ENCODE assay signal across 8 mouse cellular contexts in genomic region chr2:15055741-15056151, GRCm38 (mm10). TPM values are rescaled to one million over a fixed set of nuclear protein-coding genes. Genes with fewer than 3 reads are reported as not detected.
DNase-seq lines count a peak whose midpoint lies in the region; ATAC-seq lines count a peak whose summit lies in the region.

No protein-coding gene starts in this region.

- no peaks in the 10 kb centered on the region for H3K9me3 ChIP-seq in kidney, embryonic 15.5 days (replicated peaks)
- H3K9me3 ChIP-seq in hindbrain, embryonic 11.5 days (ENCODE audit: control insufficient read depth, low read length): no peaks in the 10 kb centered on the region

- H3K27ac ChIP-seq in kidney, embryonic 15.5 days: peak overlapping the region; percentile 94
- H3K27ac ChIP-seq in hindbrain, embryonic 11.5 days (ENCODE audit: low read depth, low read length): peak overlapping the region; percentile 83

- peak overlapping the region; percentile 81 for H3K4me3 ChIP-seq in kidney, embryonic 15.5 days (replicated peaks)
- peak overlapping the region; percentile 55 for H3K4me3 ChIP-seq in hindbrain, embryonic 11.5 days (ENCODE audit: low read depth, low read length)

- no peaks in the 10 kb centered on the region for H3K27me3 ChIP-seq in kidney, embryonic 15.5 days
- H3K27me3 ChIP-seq in hindbrain, embryonic 11.5 days (ENCODE audit: control insufficient read depth, insufficient read depth, low read length): no peaks in the 10 kb centered on the region

- peaks cover 21% of the 10 kb centered on the region for H3K4me1 ChIP-seq in kidney, embryonic 15.5 days
- H3K4me1 ChIP-seq in hindbrain, embryonic 11.5 days (replicated peaks; ENCODE audit: control insufficient read depth, insufficient read depth, low read length): no peaks in the 10 kb centered on the region; the same call in 1 of the 2 replicates

- peak overlapping the region; percentile 65 for H3K4me2 ChIP-seq in kidney, embryonic 15.5 days
- peak overlapping the region; percentile 53 for H3K4me2 ChIP-seq in hindbrain, embryonic 11.5 days (replicated peaks; ENCODE audit: low read depth, low read length)

- WGBS in kidney, embryonic 15.5 days: under 1% methylated on average over 15 of the region's 15 CpGs
- 1% methylated on average over 15 of the region's 15 CpGs for WGBS in hindbrain, embryonic 11.5 days

- 0 out of 2 replicates have a peak, but pooled peaks cover 3% of the 10 kb centered on the region for H3K36me3 ChIP-seq in kidney, embryonic 15.5 days
- H3K36me3 ChIP-seq in hindbrain, embryonic 11.5 days (ENCODE audit: control insufficient read depth, insufficient read depth, low read length): no peaks in the 10 kb centered on the region

- no peak for ATAC-seq in kidney, embryonic 15.5 days (replicated peaks; ENCODE audit: low FRiP score)
- ATAC-seq in hindbrain, embryonic 11.5 days (ENCODE audit: low FRiP score): no peak

- peak overlapping the region; percentile 87 for H3K9ac ChIP-seq in kidney, embryonic 15.5 days
- peak overlapping the region; percentile 76 for H3K9ac ChIP-seq in hindbrain, embryonic 11.5 days (ENCODE audit: low read depth, low read length)

- DNase-seq in kidney, postnatal 25 days: no peak
- DNase-seq in ZHBTc4 (ENCODE audit: low read depth, low spot score): peak; percentile 29
- peak; percentile 66 for DNase-seq in hindbrain, embryonic 11.5 days (ENCODE audit: low spot score)
- peak; percentile 51 for DNase-seq in lung, postnatal 36 days
- DNase-seq in frontal cortex, postnatal 25 days (ENCODE audit: low spot score in 2 of 2): no peak
- no peak for DNase-seq in adrenal gland, postnatal 14 days
- DNase-seq in cerebellum, postnatal 25 days: no peak

RNA-seq across cellular contexts. Expression of gene Nsun6, which starts 0.9 kb away (rescaled TPM):
- polyA plus RNA-seq in kidney, embryonic 15.5 days (2015; fragmentation: Nextera tagmentation; extraction: Ambion mirVana): 12.0 and 12.3 TPM in 2 replicates
- polyA plus RNA-seq in hindbrain, embryonic 11.5 days (2014; fragmentation: Nextera tagmentation; extraction: Ambion mirVana): 12.3 and 13.8 TPM in 2 replicates
- total RNA-seq in adrenal gland, postnatal 14 days (2021): 7.9 and 9.1 TPM in 2 replicates

RNA-seq across cellular contexts. Expression of gene Arl5b, which starts 6.6 kb away (rescaled TPM):
- polyA plus RNA-seq in kidney, embryonic 15.5 days (2015; fragmentation: Nextera tagmentation; extraction: Ambion mirVana): 30.8 and 31.5 TPM in 2 replicates
- polyA plus RNA-seq in hindbrain, embryonic 11.5 days (2014; fragmentation: Nextera tagmentation; extraction: Ambion mirVana): 68.4 and 86.1 TPM in 2 replicates
- total RNA-seq in adrenal gland, postnatal 14 days (2021): 27.6 and 29.4 TPM in 2 replicates

Comparison
In these comparisons a context has a peak if more than half of its experiments do, and no peak if none do; other contexts are left out.
1. DNase-seq: peak in ZHBTc4 (single experiment), hindbrain, embryonic 11.5 days (single experiment) and lung, postnatal 36 days (single experiment); none in kidney, postnatal 25 days (0 of 2), frontal cortex, postnatal 25 days (0 of 2), adrenal gland, postnatal 14 days (single experiment) and cerebellum, postnatal 25 days (0 of 2).